Mouse (Mus musculus): Measurements from ENCODE around the gene Hdac11. TPM values are rescaled to one million over a fixed set of nuclear protein-coding genes. Genes with fewer than 3 reads are reported as not detected.

Hdac11 gene
- polyA plus RNA-seq (2014; fragmentation: Nextera tagmentation; extraction: Ambion mirVana) = 7.1 and 7.2 TPM in 2 replicates

- Histone ChIP-seq H3K36me3 (ENCODE audit: control insufficient read depth, insufficient read depth, low read length) (no peaks in the 10 kb centered on the region), H3K9ac (ENCODE audit: low read depth, low read length) (peak within 1 kb of the TSS; percentile 83), H3K27ac (ENCODE audit: low read depth, low read length) (peak within 1 kb of the TSS; percentile 54), H3K4me3 (ENCODE audit: low read depth, low read length) (peak within 1 kb of the TSS; percentile 74), H3K27me3 (replicated peaks; ENCODE audit: control insufficient read depth, insufficient read depth, low read length) (0 out of 2 replicates have a peak, but pooled peaks cover 6% of the 10 kb centered on the region), H3K9me3 (ENCODE audit: control insufficient read depth, low read length) (no peaks in the 10 kb centered on the region), H3K4me2 (peak within 1 kb of the TSS; percentile 90), H3K4me1 (replicated peaks; ENCODE audit: control insufficient read depth, insufficient read depth, low read length) (peaks cover 52% of the 10 kb centered on the region)
- ATAC-seq (replicated peaks; ENCODE audit: low FRiP score) = peak; percentile 97
- peak; percentile 83 for DNase-seq (ENCODE audit: low spot score)
- under 1% methylated on average over 37 of the region's 42 CpGs for WGBS
Observed at GRCm38 (mm10) chr6:91156554-91157236, at the start of gene Hdac11. Gene Hdac11 (plus strand): TSS chr6:91156665.

- no peak overlapping the region for H3K4me3 ChIP-seq (ENCODE audit: low read depth, low read length)
- no peaks in the 10 kb centered on the region for H3K9me3 ChIP-seq (ENCODE audit: control insufficient read depth, low read length)
- H3K27ac ChIP-seq (ENCODE audit: low read depth, low read length) = no peak overlapping the region
- no peaks in the 10 kb centered on the region for H3K36me3 ChIP-seq (ENCODE audit: control insufficient read depth, insufficient read depth, low read length)
- no peak overlapping the region for H3K4me2 ChIP-seq
- H3K27me3 ChIP-seq (replicated peaks; ENCODE audit: control insufficient read depth, insufficient read depth, low read length) = no peaks in the 10 kb centered on the region
- H3K4me1 ChIP-seq (replicated peaks; ENCODE audit: control insufficient read depth, insufficient read depth, low read length) = peaks cover 52% of the 10 kb centered on the region
- no peak for ATAC-seq (replicated peaks; ENCODE audit: low FRiP score)
- H3K9ac ChIP-seq (ENCODE audit: low read depth, low read length) = no peak overlapping the region
- DNase-seq (ENCODE audit: low spot score) = no peak
- 87% methylated on average over 3 of the region's 3 CpGs for WGBS
Observed at GRCm38 (mm10) chr6:91108301-91108916, 48.1 kb upstream of the Hdac11 start.

GRCm38 (mm10) chr6:91108917-91109450, 47.5 kb upstream of the Hdac11 start:
- no peak for ATAC-seq (replicated peaks; ENCODE audit: low FRiP score)
- 90% methylated on average over 2 of the region's 2 CpGs for WGBS
- H3K36me3 ChIP-seq (ENCODE audit: control insufficient read depth, insufficient read depth, low read length) = no peaks in the 10 kb centered on the region

DNA sequence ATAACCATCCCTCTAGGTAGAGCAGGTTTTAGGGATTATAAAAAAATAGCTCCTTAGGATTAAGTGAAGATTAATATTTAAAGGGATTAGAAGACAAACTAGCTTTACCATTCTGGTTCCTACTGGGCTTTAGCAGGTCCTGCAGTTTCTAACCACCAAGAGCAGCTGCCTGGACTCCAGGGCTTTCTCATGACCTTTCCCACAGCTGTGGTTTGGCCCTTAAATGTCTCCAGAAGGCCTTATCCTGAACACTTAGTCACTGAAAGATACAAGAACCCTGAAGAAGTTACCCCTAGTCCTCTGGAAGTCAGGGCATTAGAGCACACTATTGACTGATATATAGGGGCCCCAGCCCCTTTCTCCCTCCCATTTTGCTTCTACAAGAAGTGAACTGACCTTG, 47.0 kb upstream of the Hdac11 start:
- H3K9me3 ChIP-seq (ENCODE audit: control insufficient read depth, low read length) = no peaks in the 10 kb centered on the region
- peaks cover 55% of the 10 kb centered on the region for H3K4me1 ChIP-seq (replicated peaks; ENCODE audit: control insufficient read depth, insufficient read depth, low read length)
- H3K4me3 ChIP-seq (ENCODE audit: low read depth, low read length) = no peak overlapping the region
- no peak overlapping the region for H3K9ac ChIP-seq (ENCODE audit: low read depth, low read length)
- no peak overlapping the region for H3K4me2 ChIP-seq
- H3K36me3 ChIP-seq (ENCODE audit: control insufficient read depth, insufficient read depth, low read length) = no peaks in the 10 kb centered on the region
- no peak for ATAC-seq (replicated peaks; ENCODE audit: low FRiP score)
- DNase-seq (ENCODE audit: low spot score) = no peak
- no peak overlapping the region for H3K27ac ChIP-seq (ENCODE audit: low read depth, low read length)
- H3K27me3 ChIP-seq (replicated peaks; ENCODE audit: control insufficient read depth, insufficient read depth, low read length) = no peaks in the 10 kb centered on the region

More at GRCm38 (mm10) chr6:91108917-91109450, 47.5 kb upstream of the Hdac11 start:
- no peak for DNase-seq (ENCODE audit: low spot score)
- H3K27me3 ChIP-seq (replicated peaks; ENCODE audit: control insufficient read depth, insufficient read depth, low read length) = no peaks in the 10 kb centered on the region
- no peak overlapping the region for H3K27ac ChIP-seq (ENCODE audit: low read depth, low read length)
- peaks cover 55% of the 10 kb centered on the region for H3K4me1 ChIP-seq (replicated peaks; ENCODE audit: control insufficient read depth, insufficient read depth, low read length)
- H3K9me3 ChIP-seq (ENCODE audit: control insufficient read depth, low read length) = no peaks in the 10 kb centered on the region
- no peak overlapping the region for H3K4me2 ChIP-seq
- no peak overlapping the region for H3K4me3 ChIP-seq (ENCODE audit: low read depth, low read length)
- H3K9ac ChIP-seq (ENCODE audit: low read depth, low read length) = no peak overlapping the region

- DNase-seq (ENCODE audit: low spot score) (no peak), ATAC-seq (replicated peaks; ENCODE audit: low FRiP score) (no peak)
- H3K36me3 ChIP-seq (ENCODE audit: control insufficient read depth, insufficient read depth, low read length) = no peaks in the 10 kb centered on the region
- H3K4me3 ChIP-seq (ENCODE audit: low read depth, low read length) = no peak overlapping the region
- H3K9me3 ChIP-seq (ENCODE audit: control insufficient read depth, low read length) = no peaks in the 10 kb centered on the region
- H3K27me3 ChIP-seq (replicated peaks; ENCODE audit: control insufficient read depth, insufficient read depth, low read length) = no peaks in the 10 kb centered on the region
- peaks cover 54% of the 10 kb centered on the region for H3K4me1 ChIP-seq (replicated peaks; ENCODE audit: control insufficient read depth, insufficient read depth, low read length)
- H3K9ac ChIP-seq (ENCODE audit: low read depth, low read length) = no peak overlapping the region
- 58% methylated on average over 13 of the region's 13 CpGs for WGBS
- H3K4me2 ChIP-seq = peak overlapping the region; percentile 33; the same call in 1 of the 2 replicates
- H3K27ac ChIP-seq (ENCODE audit: low read depth, low read length) = no peak overlapping the region
Observed at GRCm38 (mm10) chr6:91110323-91111020, 46.0 kb upstream of the Hdac11 start.

- ATAC-seq (replicated peaks; ENCODE audit: low FRiP score) (no peak), DNase-seq (ENCODE audit: low spot score) (no peak)
- Histone ChIP-seq H3K9me3 (ENCODE audit: control insufficient read depth, low read length) (no peaks in the 10 kb centered on the region), H3K4me2 (peak overlapping the region; percentile 33), H3K27me3 (replicated peaks; ENCODE audit: control insufficient read depth, insufficient read depth, low read length) (no peaks in the 10 kb centered on the region), H3K4me1 (replicated peaks; ENCODE audit: control insufficient read depth, insufficient read depth, low read length) (peaks cover 56% of the 10 kb centered on the region), H3K4me3 (ENCODE audit: low read depth, low read length) (no peak overlapping the region), H3K36me3 (ENCODE audit: control insufficient read depth, insufficient read depth, low read length) (no peaks in the 10 kb centered on the region), H3K9ac (ENCODE audit: low read depth, low read length) (no peak overlapping the region; the same call in 1 of the 2 replicates), H3K27ac (ENCODE audit: low read depth, low read length) (no peak overlapping the region)
- WGBS = 69% methylated on average over 10 of the region's 10 CpGs
Observed at GRCm38 (mm10) chr6:91111141-91111953, 45.1 kb upstream of the Hdac11 start.

GRCm38 (mm10) chr6:91111954-91112252, 44.6 kb upstream of the Hdac11 start:
- H3K27me3 ChIP-seq (replicated peaks; ENCODE audit: control insufficient read depth, insufficient read depth, low read length) = no peaks in the 10 kb centered on the region
- WGBS = 92% methylated on average over 3 of the region's 3 CpGs
- H3K4me1 ChIP-seq (replicated peaks; ENCODE audit: control insufficient read depth, insufficient read depth, low read length) = peaks cover 56% of the 10 kb centered on the region
- H3K4me3 ChIP-seq (ENCODE audit: low read depth, low read length) = no peak overlapping the region
- H3K36me3 ChIP-seq (ENCODE audit: control insufficient read depth, insufficient read depth, low read length) = no peaks in the 10 kb centered on the region
- no peak for ATAC-seq (replicated peaks; ENCODE audit: low FRiP score)
- no peak for DNase-seq (ENCODE audit: low spot score)
- no peak overlapping the region for H3K27ac ChIP-seq (ENCODE audit: low read depth, low read length)
- H3K9me3 ChIP-seq (ENCODE audit: control insufficient read depth, low read length) = no peaks in the 10 kb centered on the region
- no peak overlapping the region for H3K4me2 ChIP-seq
- H3K9ac ChIP-seq (ENCODE audit: low read depth, low read length) = no peak overlapping the region

GRCm38 (mm10) chr6:91114716-91115115, 41.7 kb upstream of the Hdac11 start:
- Histone ChIP-seq H3K4me1 (replicated peaks; ENCODE audit: control insufficient read depth, insufficient read depth, low read length) (peaks cover 61% of the 10 kb centered on the region), H3K36me3 (ENCODE audit: control insufficient read depth, insufficient read depth, low read length) (no peaks in the 10 kb centered on the region), H3K4me2 (peak overlapping the region; percentile 97), H3K27ac (ENCODE audit: low read depth, low read length) (peak overlapping the region; percentile 38; the same call in 1 of the 2 replicates), H3K9ac (ENCODE audit: low read depth, low read length) (peak overlapping the region; percentile 95), H3K27me3 (replicated peaks; ENCODE audit: control insufficient read depth, insufficient read depth, low read length) (no peaks in the 10 kb centered on the region; the same call in 1 of the 2 replicates), H3K4me3 (ENCODE audit: low read depth, low read length) (peak overlapping the region; percentile 90), H3K9me3 (ENCODE audit: control insufficient read depth, low read length) (no peaks in the 10 kb centered on the region)
- ATAC-seq (replicated peaks; ENCODE audit: low FRiP score) = no peak
- DNase-seq (ENCODE audit: low spot score) = no peak
- WGBS = 30% methylated on average over 2 of the region's 2 CpGs
